Mouse (Mus musculus): Measurements from ENCODE around the gene Gm20683. TPM values are rescaled to one million over a fixed set of nuclear protein-coding genes. Genes with fewer than 3 reads are reported as not detected.

Gm20683 gene
- polyA plus RNA-seq, 1 experiment from 2014 or later, result 0.34 TPM

DNA sequence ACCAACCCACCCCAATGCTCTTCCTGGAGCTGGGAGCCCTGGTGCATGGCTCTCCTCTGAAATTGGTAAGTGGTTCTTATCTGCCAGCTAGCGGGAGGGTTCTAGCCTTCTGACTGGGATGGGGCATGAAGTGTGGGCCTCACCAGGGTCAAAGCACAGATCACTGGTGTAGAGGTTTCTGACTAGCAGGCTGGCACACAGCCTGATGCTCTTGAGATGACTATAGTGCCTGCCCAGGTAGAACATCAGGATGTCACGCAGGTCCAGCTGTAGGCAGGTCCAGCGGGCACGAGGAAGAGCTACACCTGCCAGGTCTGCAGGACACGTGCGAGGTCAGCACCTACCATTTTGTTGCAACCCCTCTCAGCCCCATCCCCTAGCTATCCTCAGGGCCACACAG lies 18.7 kb upstream of the Gm20683 start:
- no peak for ATAC-seq
- H3K4me3 ChIP-seq (ENCODE audit: low read depth, low read length), result no peak overlapping the region
- peaks cover 4% of the 10 kb centered on the region; the same call in 1 of the 2 replicates for H3K36me3 ChIP-seq (replicated peaks; ENCODE audit: insufficient read depth, low read length)
- TF ChIP-seq EP300 (IDR thresholded peaks at IDR 0.05; ENCODE audit: low read depth) (no peak), CTCF (IDR thresholded peaks at IDR 0.05; ENCODE audit: low read depth) (no peak)
- H3K9ac ChIP-seq (replicated peaks), result no peak overlapping the region
- no peak for DNase-seq
- WGBS (ENCODE audit: insufficient replicate concordance), result 82% methylated on average over 6 of the region's 6 CpGs
- H3K27ac ChIP-seq (ENCODE audit: low read depth), result no peak overlapping the region
- H3K4me1 ChIP-seq (ENCODE audit: insufficient read depth), result peaks cover 15% of the 10 kb centered on the region
- H3K27me3 ChIP-seq (ENCODE audit: insufficient read depth, low read length), result no peaks in the 10 kb centered on the region
- H3K4me2 ChIP-seq (ENCODE audit: low read depth, low read length), result peak overlapping the region; percentile 83
- H3K9me3 ChIP-seq (ENCODE audit: low read length), result no peaks in the 10 kb centered on the region

DNA sequence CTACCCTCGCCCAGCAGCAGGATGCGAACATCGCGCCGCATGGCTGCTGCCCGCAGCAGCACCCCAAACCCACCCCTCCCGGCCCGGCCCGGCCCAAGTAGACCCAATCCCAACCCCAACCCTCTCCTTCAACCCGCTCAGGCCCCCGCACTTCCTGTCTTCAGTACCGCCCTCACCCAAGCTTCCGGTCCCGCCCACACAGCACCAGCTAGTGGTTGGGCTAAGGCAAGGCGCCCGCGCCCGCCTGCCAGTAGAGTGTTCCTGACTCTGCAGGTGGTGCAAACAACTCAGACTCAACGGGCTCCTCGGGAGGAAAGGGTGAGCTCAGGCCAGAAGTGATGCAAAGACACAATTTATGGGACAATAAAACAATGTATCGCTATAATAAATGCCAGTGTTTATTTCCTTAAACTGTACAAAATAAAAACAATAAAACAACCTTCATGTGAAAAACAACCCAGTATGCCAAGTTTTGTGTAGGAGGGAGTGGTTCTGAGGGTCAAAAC lies 2.9 kb upstream of the Gm20683 start, which contains the start of gene Rhot2:
TSS of gene Rhot2 (minus strand) at position 456 of the 506 bp plus-strand sequence.
- Histone ChIP-seq H3K27me3 (ENCODE audit: insufficient read depth, low read length) (no peaks in the 10 kb centered on the region), H3K4me1 (ENCODE audit: insufficient read depth) (peaks cover 19% of the 10 kb centered on the region), H3K36me3 (replicated peaks; ENCODE audit: insufficient read depth, low read length) (peaks cover 32% of the 10 kb centered on the region), H3K27ac (ENCODE audit: low read depth) (peak within 1 kb of the TSS; percentile 88), H3K9ac (replicated peaks) (peak within 1 kb of the TSS; percentile 88), H3K4me2 (ENCODE audit: low read depth, low read length) (peak within 1 kb of the TSS; percentile 89), H3K4me3 (ENCODE audit: low read depth, low read length) (peak within 1 kb of the TSS; percentile 86), H3K9me3 (ENCODE audit: low read length) (no peaks in the 10 kb centered on the region)
- DNase-seq, result peak; percentile 98
- TF ChIP-seq CTCF (IDR thresholded peaks at IDR 0.05; ENCODE audit: low read depth) (peak; percentile 82), EP300 (IDR thresholded peaks at IDR 0.05; ENCODE audit: low read depth) (no peak)
- peak; percentile 93 for ATAC-seq
- under 1% methylated on average over 21 of the region's 21 CpGs for WGBS (ENCODE audit: insufficient replicate concordance)

DNA sequence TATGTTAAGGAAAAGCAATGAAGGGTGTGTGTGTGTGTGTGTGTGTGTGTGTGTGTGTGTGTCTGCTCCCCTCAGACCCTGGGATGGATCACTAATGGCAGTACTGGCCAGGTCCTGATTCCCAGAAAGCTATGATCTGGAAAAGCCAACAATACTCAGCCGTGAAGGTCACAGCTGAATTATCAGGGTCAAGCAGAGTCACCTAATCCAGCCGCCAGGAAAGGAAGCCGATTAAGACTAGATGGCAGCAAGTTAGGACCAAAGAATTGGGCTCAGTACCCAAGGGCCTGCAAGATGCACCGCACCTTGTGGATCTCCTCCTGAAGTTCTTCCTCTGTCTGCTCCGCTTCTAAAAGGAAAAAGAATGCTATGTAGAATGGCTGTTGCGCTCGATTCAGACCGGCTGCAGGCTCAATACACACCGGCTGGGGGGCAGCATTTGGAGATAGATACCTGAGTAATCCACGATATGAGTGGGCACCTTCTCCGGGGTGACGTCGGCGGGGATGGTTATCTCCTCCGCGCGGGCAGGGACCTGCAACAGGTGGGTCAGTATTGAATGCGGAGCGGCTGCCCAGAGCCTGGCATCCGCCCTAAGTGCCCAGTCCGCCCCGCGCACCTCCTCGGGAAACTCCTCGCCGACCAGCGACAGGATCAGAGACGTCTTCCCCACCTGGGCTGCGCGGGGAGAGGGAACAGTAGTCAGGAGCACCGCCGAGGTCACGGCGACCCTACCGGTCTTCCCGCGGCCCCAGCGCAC lies 2.3 kb upstream of the Gm20683 start:
- DNase-seq, result no peak
- peaks cover 38% of the 10 kb centered on the region for H3K36me3 ChIP-seq (replicated peaks; ENCODE audit: insufficient read depth, low read length)

GRCm38 (mm10) chr17:25843122-25843521 lies 1.6 kb upstream of the Gm20683 start:
- TF ChIP-seq EP300 (IDR thresholded peaks at IDR 0.05; ENCODE audit: low read depth) (no peak), CTCF (IDR thresholded peaks at IDR 0.05; ENCODE audit: low read depth) (no peak)
- no peak for DNase-seq
- 85% methylated on average over 4 of the region's 4 CpGs for WGBS (ENCODE audit: insufficient replicate concordance)
- H3K27me3 ChIP-seq (ENCODE audit: insufficient read depth, low read length), result no peaks in the 10 kb centered on the region
- peak overlapping the region; percentile 20; the same call in 1 of the 2 replicates for H3K27ac ChIP-seq (ENCODE audit: low read depth)
- peak overlapping the region; percentile 86; the same call in 1 of the 2 replicates for H3K4me3 ChIP-seq (ENCODE audit: low read depth, low read length)
- peaks cover 24% of the 10 kb centered on the region for H3K4me1 ChIP-seq (ENCODE audit: insufficient read depth)
- ATAC-seq, result no peak
- H3K9ac ChIP-seq (replicated peaks), result peak overlapping the region; percentile 88
- peaks cover 42% of the 10 kb centered on the region for H3K36me3 ChIP-seq (replicated peaks; ENCODE audit: insufficient read depth, low read length)
- no peaks in the 10 kb centered on the region for H3K9me3 ChIP-seq (ENCODE audit: low read length)
- peak overlapping the region; percentile 89 for H3K4me2 ChIP-seq (ENCODE audit: low read depth, low read length)

More for the DNA sequence above, 2.3 kb upstream of the Gm20683 start:
- Histone ChIP-seq H3K4me3 (ENCODE audit: low read depth, low read length) (peak overlapping the region; percentile 86), H3K27me3 (ENCODE audit: insufficient read depth, low read length) (no peaks in the 10 kb centered on the region), H3K9ac (replicated peaks) (peak overlapping the region; percentile 88), H3K4me2 (ENCODE audit: low read depth, low read length) (peak overlapping the region; percentile 89), H3K27ac (ENCODE audit: low read depth) (peak overlapping the region; percentile 88), H3K9me3 (ENCODE audit: low read length) (no peaks in the 10 kb centered on the region), H3K4me1 (ENCODE audit: insufficient read depth) (peaks cover 22% of the 10 kb centered on the region)
- WGBS (ENCODE audit: insufficient replicate concordance), result 2% methylated on average over 36 of the region's 38 CpGs
- TF ChIP-seq CTCF (IDR thresholded peaks at IDR 0.05; ENCODE audit: low read depth), result no peak
- no peak for TF ChIP-seq EP300 (IDR thresholded peaks at IDR 0.05; ENCODE audit: low read depth)
- peak; percentile 38 for ATAC-seq

GRCm38 (mm10) chr17:25842509-25842908 lies 946 bp upstream of the Gm20683 start:
- H3K27ac ChIP-seq (ENCODE audit: low read depth), result no peak overlapping the region
- 74% methylated on average over 3 of the region's 3 CpGs for WGBS (ENCODE audit: insufficient replicate concordance)
- no peak overlapping the region for H3K9ac ChIP-seq (replicated peaks)
- ATAC-seq, result no peak
- H3K4me3 ChIP-seq (ENCODE audit: low read depth, low read length), result no peak overlapping the region
- no peaks in the 10 kb centered on the region for H3K9me3 ChIP-seq (ENCODE audit: low read length)
- peaks cover 24% of the 10 kb centered on the region for H3K4me1 ChIP-seq (ENCODE audit: insufficient read depth)
- peaks cover 44% of the 10 kb centered on the region for H3K36me3 ChIP-seq (replicated peaks; ENCODE audit: insufficient read depth, low read length)
- DNase-seq, result no peak
- H3K27me3 ChIP-seq (ENCODE audit: insufficient read depth, low read length), result no peaks in the 10 kb centered on the region
- no peak overlapping the region for H3K4me2 ChIP-seq (ENCODE audit: low read depth, low read length)
- TF ChIP-seq CTCF (IDR thresholded peaks at IDR 0.05; ENCODE audit: low read depth), result no peak
- TF ChIP-seq EP300 (IDR thresholded peaks at IDR 0.05; ENCODE audit: low read depth), result no peak

DNA sequence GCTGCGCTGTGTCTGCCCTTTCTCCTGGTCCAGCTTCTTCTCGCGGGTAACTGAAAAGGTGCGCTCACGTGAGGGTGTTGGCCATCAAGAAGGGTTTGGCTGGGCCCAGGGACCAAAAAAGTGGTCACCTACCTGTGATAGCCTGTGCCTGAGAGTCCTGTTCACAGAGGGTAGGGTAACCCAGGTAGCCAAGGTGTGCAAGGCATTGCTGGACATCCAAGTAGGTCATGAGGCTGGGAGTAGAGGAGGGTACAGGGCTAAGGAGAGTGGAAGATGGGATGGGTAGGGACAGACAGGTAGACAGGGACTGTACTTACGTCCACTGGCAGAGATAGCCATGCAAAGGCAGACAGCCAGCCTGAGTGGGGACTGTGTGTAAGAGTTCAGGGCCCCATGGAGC lies 1.0 kb downstream of the Gm20683 start:
- no peak for TF ChIP-seq EP300 (IDR thresholded peaks at IDR 0.05; ENCODE audit: low read depth)
- no peak for TF ChIP-seq CTCF (IDR thresholded peaks at IDR 0.05; ENCODE audit: low read depth)
- Histone ChIP-seq H3K27me3 (ENCODE audit: insufficient read depth, low read length) (no peaks in the 10 kb centered on the region), H3K36me3 (replicated peaks; ENCODE audit: insufficient read depth, low read length) (peaks cover 44% of the 10 kb centered on the region), H3K27ac (ENCODE audit: low read depth) (no peak overlapping the region), H3K9me3 (ENCODE audit: low read length) (no peaks in the 10 kb centered on the region), H3K9ac (replicated peaks) (no peak overlapping the region), H3K4me1 (ENCODE audit: insufficient read depth) (peaks cover 39% of the 10 kb centered on the region), H3K4me3 (ENCODE audit: low read depth, low read length) (no peak overlapping the region), H3K4me2 (ENCODE audit: low read depth, low read length) (no peak overlapping the region)
- ATAC-seq, result no peak
- DNase-seq, result no peak
- 91% methylated on average over 6 of the region's 6 CpGs for WGBS (ENCODE audit: insufficient replicate concordance)
